Mouse (Mus musculus) lung, postnatal 0 days (tissue): ENCODE results near the gene Sspo.

ENCODE experiments used
- CTCF ChIP-seq: IDR thresholded peaks from 2 replicates; pipeline ENCODE4 v1.5.1; 2016; ENCODE audit warnings: antibody characterized with exemption, mild to moderate bottlenecking
- EP300 ChIP-seq: IDR thresholded peaks from 2 replicates; pipeline ENCODE4 v1.6.1; 2016; ENCODE audit warnings: antibody characterized with exemption, mild to moderate bottlenecking, control low read depth

- TF ChIP-seq CTCF (no peak), EP300 (no peak)
Observed at GRCm38 (mm10) chr6:48491361-48491760, 43.3 kb downstream of the Sspo start.
